Mouse (Mus musculus) cerebellum, postnatal 36 days (tissue): Measurements from ENCODE around the gene Scamp5.

Experiments
- DNase-seq, 2 experiments: peaks; one replicate each; pipeline ENCODE4 v3.0.0; 2021 to 2022; ENCODE audit warnings: mixed read lengths in 2 of 2

Gene Scamp5

GRCm38 (mm10) chr9:57467896-57468549, at the start of gene Scamp5:
Gene Scamp5, minus strand, starts transcription at chr9:57468060.
- DNase-seq: peak; percentile 90 to 93

- DNase-seq: peak; percentile 72 to 76
These were observed 49.3 kb upstream of the Scamp5 start for GRCm38 (mm10) chr9:57517113-57517512.

- no peak for DNase-seq
These were observed 42.7 kb upstream of the Scamp5 start for GRCm38 (mm10) chr9:57510577-57510976.

- no peak for DNase-seq
These were observed 37.8 kb upstream of the Scamp5 start for GRCm38 (mm10) chr9:57505700-57506099.

- DNase-seq: no peak
These were observed 37.0 kb upstream of the Scamp5 start for GRCm38 (mm10) chr9:57504891-57505290.

GRCm38 (mm10) chr9:57504381-57504700, 36.5 kb upstream of the Scamp5 start:
- DNase-seq: peak; percentile 37 to 54

- DNase-seq: no peak
These were observed 35.9 kb upstream of the Scamp5 start, which contains the start of gene Rpp25 for GRCm38 (mm10) chr9:57503622-57504380. Gene Rpp25, plus strand, starts transcription at chr9:57504026.

- DNase-seq: no peak
These were observed 35.2 kb upstream of the Scamp5 start for GRCm38 (mm10) chr9:57502911-57503621.

- DNase-seq: no peak
These were observed 34.0 kb upstream of the Scamp5 start for GRCm38 (mm10) chr9:57501861-57502260.

- DNase-seq: no peak
These were observed 33.6 kb upstream of the Scamp5 start for GRCm38 (mm10) chr9:57501452-57501851.

GRCm38 (mm10) chr9:57498536-57498935, 30.7 kb upstream of the Scamp5 start:
- no peak for DNase-seq

- no peak for DNase-seq
These were observed 29.4 kb upstream of the Scamp5 start for GRCm38 (mm10) chr9:57497236-57497635.

- no peak for DNase-seq
These were observed 27.1 kb upstream of the Scamp5 start for GRCm38 (mm10) chr9:57494970-57495369.

GRCm38 (mm10) chr9:57493532-57493931, 25.7 kb upstream of the Scamp5 start:
- DNase-seq: no peak

GRCm38 (mm10) chr9:57487807-57488206, 19.9 kb upstream of the Scamp5 start:
- no peak for DNase-seq

- DNase-seq: peak; percentile 81 to 83
These were observed 17.9 kb upstream of the Scamp5 start for GRCm38 (mm10) chr9:57485774-57486173.

- DNase-seq: peak in 1 of 2 experiments; percentile 19
These were observed 1.1 kb upstream of the Scamp5 start for GRCm38 (mm10) chr9:57468914-57469313.

- DNase-seq: peak; percentile 64 to 67
These were observed 539 bp downstream of the Scamp5 start for GRCm38 (mm10) chr9:57467271-57467771.

GRCm38 (mm10) chr9:57466101-57466500, 1.8 kb downstream of the Scamp5 start:
- no peak for DNase-seq

GRCm38 (mm10) chr9:57462866-57463265, 5.0 kb downstream of the Scamp5 start:
- no peak for DNase-seq

GRCm38 (mm10) chr9:57459707-57460106, 8.2 kb downstream of the Scamp5 start:
- DNase-seq: no peak

- DNase-seq: no peak
These were observed 14.3 kb downstream of the Scamp5 start for GRCm38 (mm10) chr9:57453516-57453915.
